Mouse (Mus musculus) liver, postnatal 0 days (tissue): Measurements from ENCODE around the gene Kif16b.

ENCODE experiments used
- CTCF ChIP-seq: sonication (generic); IDR thresholded peaks from 2 replicates; pipeline ENCODE4 v1.5.1; 2016; ENCODE audit warnings: antibody characterized with exemption, low read depth
- EP300 ChIP-seq: IDR thresholded peaks from 2 replicates; pipeline ENCODE4 v1.6.1; 2016; ENCODE audit warnings: antibody characterized with exemption, low read depth, mild to moderate bottlenecking

DNA sequence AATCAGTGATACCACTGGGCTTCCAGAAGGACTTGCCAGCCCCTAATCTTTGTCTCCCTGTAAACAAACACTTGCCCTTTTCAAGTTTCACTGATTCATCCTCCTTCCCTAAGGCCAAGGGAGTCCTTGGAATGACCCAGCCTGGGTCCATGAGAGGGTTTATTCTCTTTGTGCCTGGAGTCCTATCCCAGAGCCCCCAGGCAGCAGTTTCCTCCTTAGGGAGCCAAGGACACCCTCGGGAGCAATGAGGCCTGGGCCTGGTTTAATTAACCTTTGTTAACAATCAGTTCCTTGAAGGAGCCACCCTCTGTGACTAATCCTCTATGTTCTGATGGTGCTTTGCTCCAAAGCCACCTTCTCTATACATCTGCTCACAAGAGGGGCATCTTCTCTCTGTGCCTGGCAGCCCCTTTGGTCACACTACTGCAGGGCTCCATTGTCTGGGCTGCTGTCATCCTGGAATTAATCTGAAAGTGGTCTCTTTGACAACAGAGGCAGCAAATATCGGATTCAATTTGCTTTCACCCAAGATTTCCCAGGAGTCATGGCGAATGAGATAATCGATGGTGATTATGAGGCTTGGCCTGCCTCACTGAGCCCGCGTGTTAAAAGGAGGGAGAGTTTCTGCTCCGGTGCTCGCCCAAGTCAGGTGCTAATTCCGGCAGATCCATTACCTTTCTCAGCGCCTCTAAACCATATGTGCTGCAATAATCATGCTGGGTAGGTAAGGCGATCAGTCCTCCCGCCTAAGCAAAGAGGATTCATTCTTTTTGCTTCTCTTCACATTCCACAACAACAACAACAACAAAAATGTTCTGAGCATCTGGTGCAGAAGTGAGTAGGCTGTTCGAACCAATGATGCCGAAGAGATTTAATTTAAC lies 311.7 kb downstream of the Kif16b start:
- TF ChIP-seq CTCF, result no peak
- no peak for TF ChIP-seq EP300
